Mouse (Mus musculus): Measurements from ENCODE around the gene Cntn2. TPM values are rescaled to one million over a fixed set of nuclear protein-coding genes. Genes with fewer than 3 reads are reported as not detected.
A peak's percentile ranks its signal among the peaks of the same experiment; 100 is the strongest.
"Not testable (repeated sequence)": the region's sequence is repeated elsewhere in the genome, so short reads cannot be mapped to it uniquely, and the experiment has no call there.

The Cntn2 gene
- polyA plus RNA-seq, 1 experiment from 2014 or later: 0.18 TPM

- H3K36me3 ChIP-seq (ENCODE audit: control insufficient read depth, insufficient read depth, low read length): no peaks in the 10 kb centered on the region
- 2% methylated on average over 9 of the region's 9 CpGs for WGBS
- peak; percentile 54; the same call in 1 of the 2 replicates for ATAC-seq (ENCODE audit: insufficient read depth, low FRiP score)
- H3K9ac ChIP-seq (ENCODE audit: low read length): peak overlapping the region; percentile 88
- H3K4me1 ChIP-seq (ENCODE audit: control insufficient read depth, insufficient read depth, low read length): peaks cover 9% of the 10 kb centered on the region
- H3K9me3 ChIP-seq (replicated peaks; ENCODE audit: control insufficient read depth, low read length): no peaks in the 10 kb centered on the region
- peak overlapping the region; percentile 92 for H3K4me3 ChIP-seq (replicated peaks; ENCODE audit: low read length)
- peak overlapping the region; percentile 42; the same call in 1 of the 2 replicates for H3K27ac ChIP-seq (ENCODE audit: low read length)
- no peaks in the 10 kb centered on the region for H3K27me3 ChIP-seq (ENCODE audit: control insufficient read depth, insufficient read depth, low read length)
- peak overlapping the region; percentile 68 for H3K4me2 ChIP-seq (ENCODE audit: low read depth, low read length)
Measured at GRCm38 (mm10) chr1:132476575-132476927, 66.5 kb downstream of the Cntn2 start.

GRCm38 (mm10) chr1:132474496-132474895, 68.6 kb downstream of the Cntn2 start:
- no peak overlapping the region for H3K27ac ChIP-seq (ENCODE audit: low read length)
- no peaks in the 10 kb centered on the region for H3K9me3 ChIP-seq (replicated peaks; ENCODE audit: control insufficient read depth, low read length)
- no peak overlapping the region for H3K9ac ChIP-seq (ENCODE audit: low read length)
- no peak overlapping the region for H3K4me2 ChIP-seq (ENCODE audit: low read depth, low read length)
- no peak overlapping the region for H3K4me3 ChIP-seq (replicated peaks; ENCODE audit: low read length)
- H3K4me1 ChIP-seq (ENCODE audit: control insufficient read depth, insufficient read depth, low read length): peaks cover 9% of the 10 kb centered on the region
- ATAC-seq (ENCODE audit: insufficient read depth, low FRiP score): no peak
- H3K27me3 ChIP-seq (ENCODE audit: control insufficient read depth, insufficient read depth, low read length): no peaks in the 10 kb centered on the region
- 78% methylated on average over 1 of the region's 1 CpGs for WGBS
- no peaks in the 10 kb centered on the region for H3K36me3 ChIP-seq (ENCODE audit: control insufficient read depth, insufficient read depth, low read length)

- Histone ChIP-seq H3K36me3 (ENCODE audit: control insufficient read depth, insufficient read depth, low read length) (no peaks in the 10 kb centered on the region), H3K4me1 (ENCODE audit: control insufficient read depth, insufficient read depth, low read length) (no peaks in the 10 kb centered on the region), H3K4me3 (replicated peaks; ENCODE audit: low read length) (no peak overlapping the region), H3K27me3 (ENCODE audit: control insufficient read depth, insufficient read depth, low read length) (no peaks in the 10 kb centered on the region), H3K4me2 (ENCODE audit: low read depth, low read length) (no peak overlapping the region), H3K9me3 (replicated peaks; ENCODE audit: control insufficient read depth, low read length) (no peaks in the 10 kb centered on the region), H3K9ac (ENCODE audit: low read length) (no peak overlapping the region), H3K27ac (ENCODE audit: low read length) (no peak overlapping the region)
- 47% methylated on average over 5 of the region's 5 CpGs for WGBS
- ATAC-seq (ENCODE audit: insufficient read depth, low FRiP score): no peak
Measured at GRCm38 (mm10) chr1:132472537-132472936, 70.5 kb downstream of the Cntn2 start.

DNA sequence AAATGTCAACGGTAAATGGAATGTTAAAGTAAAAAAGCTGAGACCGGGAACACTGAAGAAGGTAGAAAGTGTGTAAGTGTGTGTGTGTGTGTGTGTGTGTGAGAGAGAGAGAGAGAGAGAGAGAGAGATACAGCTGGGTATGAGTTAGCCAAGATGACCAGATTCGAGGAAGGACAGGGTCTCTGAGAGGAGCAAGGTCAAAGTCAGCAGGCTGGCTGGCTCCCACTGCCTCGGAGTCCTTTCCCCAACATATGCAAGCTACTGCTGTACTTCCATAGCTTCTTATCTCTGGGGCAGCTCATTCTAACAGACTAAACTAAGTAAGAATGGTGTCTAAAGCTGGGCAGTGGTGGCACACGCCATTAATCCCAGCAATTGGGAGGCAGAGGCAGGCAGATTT, 71.6 kb downstream of the Cntn2 start:
- 86% methylated on average over 5 of the region's 5 CpGs for WGBS
- Histone ChIP-seq H3K4me3 (replicated peaks; ENCODE audit: low read length) (no peak overlapping the region), H3K9ac (ENCODE audit: low read length) (no peak overlapping the region), H3K36me3 (ENCODE audit: control insufficient read depth, insufficient read depth, low read length) (no peaks in the 10 kb centered on the region), H3K9me3 (replicated peaks; ENCODE audit: control insufficient read depth, low read length) (no peaks in the 10 kb centered on the region), H3K4me2 (ENCODE audit: low read depth, low read length) (no peak overlapping the region), H3K4me1 (ENCODE audit: control insufficient read depth, insufficient read depth, low read length) (no peaks in the 10 kb centered on the region), H3K27ac (ENCODE audit: low read length) (no peak overlapping the region), H3K27me3 (ENCODE audit: control insufficient read depth, insufficient read depth, low read length) (no peaks in the 10 kb centered on the region)
- no peak for ATAC-seq (ENCODE audit: insufficient read depth, low FRiP score)

DNA sequence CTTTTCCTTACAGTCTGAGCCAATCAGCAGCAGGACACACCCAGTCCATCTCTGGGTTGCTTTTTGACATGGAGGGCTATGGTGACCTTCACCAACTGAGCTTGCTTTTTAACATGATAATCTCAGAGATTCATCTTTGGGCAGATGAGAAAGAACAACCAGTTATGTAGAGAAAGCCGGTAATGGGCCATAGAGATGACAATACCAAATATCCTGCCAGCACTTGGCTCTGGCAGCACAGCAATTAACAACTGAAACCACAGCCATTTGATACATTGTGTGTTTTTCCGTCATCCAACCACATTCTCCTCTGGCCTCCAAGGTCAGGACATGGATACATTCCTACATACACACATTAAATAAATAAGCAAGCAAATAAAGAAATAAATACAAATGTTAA, 72.0 kb downstream of the Cntn2 start:
- no peak for ATAC-seq (ENCODE audit: insufficient read depth, low FRiP score)
- no peak overlapping the region for H3K9ac ChIP-seq (ENCODE audit: low read length)
- no peaks in the 10 kb centered on the region for H3K9me3 ChIP-seq (replicated peaks; ENCODE audit: control insufficient read depth, low read length)
- H3K27me3 ChIP-seq (ENCODE audit: control insufficient read depth, insufficient read depth, low read length): no peaks in the 10 kb centered on the region
- WGBS: 84% methylated on average over 2 of the region's 2 CpGs
- H3K4me3 ChIP-seq (replicated peaks; ENCODE audit: low read length): no peak overlapping the region
- no peak overlapping the region for H3K27ac ChIP-seq (ENCODE audit: low read length)
- no peak overlapping the region for H3K4me2 ChIP-seq (ENCODE audit: low read depth, low read length)
- no peaks in the 10 kb centered on the region for H3K36me3 ChIP-seq (ENCODE audit: control insufficient read depth, insufficient read depth, low read length)
- H3K4me1 ChIP-seq (ENCODE audit: control insufficient read depth, insufficient read depth, low read length): no peaks in the 10 kb centered on the region

DNA sequence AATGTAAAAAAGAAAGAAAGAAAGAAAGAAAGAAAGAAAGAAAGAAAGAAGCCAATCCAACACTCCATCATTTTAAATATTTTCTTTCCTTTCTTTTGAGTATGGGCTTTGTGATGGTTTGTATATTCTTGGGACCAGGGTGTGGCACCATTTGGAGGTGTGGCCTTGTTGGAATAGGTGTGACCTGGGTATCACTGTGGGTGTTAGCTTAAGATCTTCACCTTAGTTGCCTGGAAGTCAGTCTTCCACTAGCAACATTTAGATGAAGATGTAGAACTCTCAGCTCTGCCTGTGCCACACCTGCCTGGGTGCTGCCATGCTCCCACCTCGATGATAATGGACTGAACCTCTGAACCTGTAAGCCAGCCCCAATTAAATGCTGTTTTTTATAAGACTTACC, 73.0 kb downstream of the Cntn2 start:
- H3K36me3 ChIP-seq (ENCODE audit: control insufficient read depth, insufficient read depth, low read length); H3K27ac ChIP-seq (ENCODE audit: low read length); H3K27me3 ChIP-seq (ENCODE audit: control insufficient read depth, insufficient read depth, low read length); H3K4me3 ChIP-seq (replicated peaks; ENCODE audit: low read length); H3K9me3 ChIP-seq (replicated peaks; ENCODE audit: control insufficient read depth, low read length); H3K9ac ChIP-seq (ENCODE audit: low read length); ATAC-seq (ENCODE audit: insufficient read depth, low FRiP score); H3K4me1 ChIP-seq (ENCODE audit: control insufficient read depth, insufficient read depth, low read length); H3K4me2 ChIP-seq (ENCODE audit: low read depth, low read length): not testable (repeated sequence)
- 85% methylated on average over 1 of the region's 1 CpGs for WGBS

- Histone ChIP-seq H3K4me3 (replicated peaks; ENCODE audit: low read length) (no peak overlapping the region), H3K4me1 (ENCODE audit: control insufficient read depth, insufficient read depth, low read length) (no peaks in the 10 kb centered on the region), H3K27me3 (ENCODE audit: control insufficient read depth, insufficient read depth, low read length) (no peaks in the 10 kb centered on the region), H3K9ac (ENCODE audit: low read length) (no peak overlapping the region), H3K4me2 (ENCODE audit: low read depth, low read length) (no peak overlapping the region), H3K36me3 (ENCODE audit: control insufficient read depth, insufficient read depth, low read length) (no peaks in the 10 kb centered on the region), H3K27ac (ENCODE audit: low read length) (no peak overlapping the region), H3K9me3 (replicated peaks; ENCODE audit: control insufficient read depth, low read length) (no peaks in the 10 kb centered on the region)
- ATAC-seq (ENCODE audit: insufficient read depth, low FRiP score): no peak
- WGBS: 86% methylated on average over 7 of the region's 7 CpGs
Measured at GRCm38 (mm10) chr1:132469519-132469918, 73.5 kb downstream of the Cntn2 start.

- peaks cover 5% of the 10 kb centered on the region; the same call in 1 of the 2 replicates for H3K36me3 ChIP-seq (ENCODE audit: control insufficient read depth, insufficient read depth, low read length)
- no peaks in the 10 kb centered on the region for H3K27me3 ChIP-seq (ENCODE audit: control insufficient read depth, insufficient read depth, low read length)
- no peak overlapping the region for H3K27ac ChIP-seq (ENCODE audit: low read length)
- H3K4me1 ChIP-seq (ENCODE audit: control insufficient read depth, insufficient read depth, low read length): no peaks in the 10 kb centered on the region
- no peak; the same call in 1 of the 2 replicates for ATAC-seq (ENCODE audit: insufficient read depth, low FRiP score)
- H3K4me3 ChIP-seq (replicated peaks; ENCODE audit: low read length): no peak overlapping the region
- no peak overlapping the region for H3K4me2 ChIP-seq (ENCODE audit: low read depth, low read length)
- H3K9ac ChIP-seq (ENCODE audit: low read length): no peak overlapping the region
- H3K9me3 ChIP-seq (replicated peaks; ENCODE audit: control insufficient read depth, low read length): no peaks in the 10 kb centered on the region
Measured at GRCm38 (mm10) chr1:132468926-132469325, 74.1 kb downstream of the Cntn2 start.

GRCm38 (mm10) chr1:132464651-132465050, 78.4 kb downstream of the Cntn2 start:
- no peak overlapping the region for H3K4me3 ChIP-seq (replicated peaks; ENCODE audit: low read length)
- no peaks in the 10 kb centered on the region for H3K9me3 ChIP-seq (replicated peaks; ENCODE audit: control insufficient read depth, low read length)
- no peak overlapping the region for H3K27ac ChIP-seq (ENCODE audit: low read length)
- H3K4me2 ChIP-seq (ENCODE audit: low read depth, low read length): no peak overlapping the region
- H3K36me3 ChIP-seq (ENCODE audit: control insufficient read depth, insufficient read depth, low read length): peaks cover 16% of the 10 kb centered on the region
- no peak for ATAC-seq (ENCODE audit: insufficient read depth, low FRiP score)
- WGBS: 69% methylated on average over 5 of the region's 5 CpGs
- H3K27me3 ChIP-seq (ENCODE audit: control insufficient read depth, insufficient read depth, low read length): no peaks in the 10 kb centered on the region
- H3K4me1 ChIP-seq (ENCODE audit: control insufficient read depth, insufficient read depth, low read length): no peaks in the 10 kb centered on the region
- no peak overlapping the region for H3K9ac ChIP-seq (ENCODE audit: low read length)
